Mouse (Mus musculus): Measurements from ENCODE around the gene Kank1. TPM values are rescaled to one million over a fixed set of nuclear protein-coding genes. Genes with fewer than 3 reads are reported as not detected.

The Kank1 gene
- total RNA-seq, 2 experiments from 2014 or later = 14.3 to 14.4 TPM

DNA sequence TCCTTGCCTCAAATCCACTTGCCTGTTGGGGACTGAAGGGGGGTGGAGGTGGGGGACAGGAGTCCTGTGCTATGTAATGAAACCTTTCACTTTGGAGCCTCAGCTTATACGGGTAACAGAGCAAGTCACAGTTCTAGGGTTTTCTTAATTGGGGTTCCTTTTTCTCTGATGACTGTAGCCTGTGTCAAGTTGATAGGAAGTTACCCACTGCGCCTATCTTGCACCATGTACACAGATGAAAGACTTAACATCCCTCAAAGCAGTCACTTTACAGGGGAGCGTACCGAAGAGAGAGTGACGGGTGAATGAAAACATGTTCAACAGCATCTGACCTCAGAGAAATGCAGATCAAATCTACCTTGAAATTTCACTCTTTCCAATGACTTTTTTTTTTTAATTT is 109.2 kb downstream of the Kank1 start:
- no peak for DNase-seq
- intact Hi-C loops (cut with DNase I; ENCODE audit: low total_unique reads) = no loop called here

DNA sequence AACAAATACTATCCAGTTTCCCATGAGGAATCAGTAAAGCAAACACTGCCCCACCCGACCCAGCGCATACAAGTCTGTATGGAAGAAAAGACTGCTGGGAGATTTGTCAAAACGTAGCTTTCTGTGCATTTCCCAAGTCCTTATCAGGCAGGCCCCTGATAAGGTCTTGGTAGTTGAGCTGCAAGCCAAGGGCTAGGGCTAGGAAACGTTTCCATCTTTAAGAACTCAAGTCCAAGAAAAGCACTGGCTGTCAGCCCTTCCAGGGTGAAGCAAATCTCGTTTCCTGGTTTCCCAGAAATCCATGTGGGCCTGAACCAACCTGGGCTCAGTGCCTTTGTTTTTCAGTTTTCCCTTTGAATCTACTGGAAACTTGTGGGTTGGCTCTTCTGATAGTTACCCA is 110.7 kb downstream of the Kank1 start:
- intact Hi-C loops (cut with DNase I; ENCODE audit: low total_unique reads) = no loop called here
- DNase-seq = no peak

DNA sequence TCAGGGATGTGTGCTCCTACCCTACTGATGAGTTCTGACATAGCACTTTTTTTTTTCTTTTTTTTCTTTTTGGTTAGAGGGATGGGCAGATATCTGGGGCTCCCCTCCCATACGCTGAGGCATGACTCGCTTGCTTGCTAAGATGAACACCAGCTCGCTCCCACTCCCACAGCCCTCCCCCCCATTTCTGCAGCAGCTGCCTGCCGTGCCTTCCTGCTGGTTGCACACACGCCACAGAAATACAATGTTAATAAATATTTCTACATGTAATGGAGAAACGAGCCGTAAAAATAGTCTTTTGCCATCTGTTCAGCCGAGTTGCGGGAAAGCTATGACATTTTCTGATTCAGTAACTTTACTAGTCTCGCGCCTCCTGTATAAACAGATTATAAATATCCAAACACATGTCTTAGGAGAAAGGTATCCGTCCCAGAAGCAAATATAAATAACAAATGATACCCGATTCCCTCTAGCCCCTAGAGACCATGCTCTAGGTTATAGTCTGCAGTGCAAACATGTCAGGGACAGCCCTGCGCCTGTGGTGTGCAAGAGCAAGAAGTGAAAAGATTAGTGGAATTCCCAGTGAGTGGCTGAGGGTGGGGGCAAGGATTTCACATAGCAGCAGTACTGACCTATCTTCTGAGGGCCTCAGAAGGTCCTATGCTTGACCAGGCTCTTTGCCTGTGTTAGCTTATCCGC is 114.6 kb downstream of the Kank1 start:
- no peak for DNase-seq
- intact Hi-C loops (cut with DNase I; ENCODE audit: low total_unique reads) = no loop called here

DNA sequence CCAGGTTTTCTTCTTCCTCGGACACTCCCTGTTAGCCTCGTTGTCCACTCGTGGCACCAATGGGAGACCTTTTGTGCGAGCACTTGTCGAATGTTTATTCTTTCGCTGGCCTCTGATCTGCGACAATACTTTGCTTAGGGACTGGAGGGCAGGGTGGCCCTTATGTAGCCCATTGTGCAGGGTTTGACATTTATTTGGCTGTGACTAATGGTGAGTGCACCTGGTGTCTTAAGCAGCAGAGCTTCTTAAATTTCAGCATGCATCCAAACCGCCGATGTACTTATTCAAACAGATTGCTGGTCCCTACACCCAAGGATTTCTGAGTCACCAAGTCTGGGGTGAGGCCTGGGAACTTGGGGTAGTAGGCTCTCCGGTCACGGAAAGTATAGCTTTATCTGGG is 120.3 kb downstream of the Kank1 start:
- no peak for DNase-seq
- intact Hi-C loops (cut with DNase I; ENCODE audit: low total_unique reads) = no loop called here

DNA sequence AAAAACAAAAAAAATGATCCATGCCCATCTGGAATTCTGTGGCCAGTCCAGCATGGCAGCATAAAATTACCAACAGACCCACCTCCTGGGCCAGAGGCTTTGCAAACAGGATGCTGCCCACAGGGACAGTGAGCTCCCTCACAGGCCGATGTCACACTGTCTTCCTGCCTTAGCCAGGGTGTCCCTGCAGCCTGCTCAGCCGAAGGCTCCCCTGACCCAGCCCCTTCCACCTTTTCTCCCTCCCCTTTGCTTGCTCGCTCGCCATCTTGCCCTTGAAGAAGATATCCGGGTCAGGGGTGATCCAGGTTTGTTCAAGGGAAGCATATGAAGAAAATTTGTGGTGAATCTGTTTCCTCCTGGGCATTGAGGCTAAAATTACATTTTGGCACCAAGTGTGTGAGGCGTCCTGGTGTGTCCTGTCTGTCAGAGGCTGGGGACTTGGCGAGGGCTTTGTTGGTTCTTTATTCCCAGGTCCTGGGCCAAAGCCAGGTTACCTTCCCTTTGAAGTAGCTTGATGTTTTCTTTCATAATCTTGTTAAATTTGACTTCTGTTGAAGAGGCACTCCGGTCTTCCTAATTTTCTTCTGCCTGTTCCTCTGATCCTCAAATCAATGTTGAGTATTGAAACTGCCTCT is 121.8 kb downstream of the Kank1 start:
- intact Hi-C loops (cut with DNase I; ENCODE audit: low total_unique reads) = no loop called here
- no peak for DNase-seq

DNA sequence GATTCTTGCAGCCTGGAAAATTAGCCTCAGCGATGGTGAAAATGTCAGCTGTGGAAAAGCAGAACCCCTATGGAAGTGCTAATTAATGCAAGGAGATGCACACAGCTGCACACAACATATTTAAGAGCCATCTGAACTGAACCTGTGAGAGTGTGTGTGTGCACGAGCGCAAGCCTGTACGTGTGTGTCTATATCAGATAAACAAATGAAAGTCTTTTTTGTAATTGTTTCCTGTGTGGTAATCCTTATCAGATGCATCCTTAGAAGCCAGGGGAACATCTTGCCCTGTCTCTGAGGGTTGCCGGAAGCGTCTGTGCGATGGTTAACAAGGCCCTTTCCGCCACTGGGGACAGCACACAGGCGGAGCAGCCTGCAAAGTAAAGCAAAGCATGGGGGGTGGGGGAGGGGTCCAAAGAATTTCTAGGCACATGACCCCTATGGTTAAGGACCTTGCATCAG is 123.8 kb downstream of the Kank1 start:
- no peak for DNase-seq
- intact Hi-C loops (cut with DNase I; ENCODE audit: low total_unique reads) = no loop called here

DNA sequence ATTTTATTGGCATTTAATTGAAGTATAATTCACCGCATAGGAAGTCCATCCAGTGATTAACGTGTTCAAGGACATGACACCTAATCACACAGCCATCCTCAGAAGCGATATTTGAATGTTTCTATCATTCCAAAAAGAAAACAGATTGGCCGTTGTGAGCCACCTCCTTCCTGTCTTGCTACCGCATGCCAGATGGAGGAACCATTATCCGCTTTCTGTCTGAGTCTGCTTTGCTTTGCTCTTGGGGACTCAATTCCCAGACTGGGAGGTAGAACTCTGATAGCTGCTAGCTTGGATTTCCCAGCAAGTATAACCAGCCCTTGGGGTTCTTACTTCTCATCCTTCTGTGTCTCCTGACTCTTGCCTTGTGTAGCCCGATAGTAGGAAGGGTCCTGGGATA is 125.2 kb downstream of the Kank1 start:
- DNase-seq = no peak
- intact Hi-C loops (cut with DNase I; ENCODE audit: low total_unique reads) = no loop called here

DNA sequence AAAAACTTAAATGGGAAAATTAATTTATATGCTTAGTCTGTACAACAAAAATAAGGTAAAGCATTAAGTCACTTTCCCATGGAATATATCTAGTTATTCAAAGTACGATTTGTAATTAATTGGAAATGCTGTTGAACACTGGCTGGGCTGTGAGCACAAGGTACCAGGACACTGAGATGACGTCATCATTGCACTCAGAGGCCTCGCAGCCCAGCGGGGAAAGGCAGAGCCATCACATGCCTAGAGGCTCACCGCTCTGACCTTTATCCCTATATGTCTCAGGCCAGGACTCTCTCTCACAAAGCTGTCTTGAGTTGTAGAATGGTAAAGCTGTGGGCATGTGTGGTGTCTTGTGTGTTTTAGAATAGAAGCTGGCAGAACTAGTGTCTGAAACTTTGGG is 128.9 kb downstream of the Kank1 start:
- no peak for DNase-seq
- intact Hi-C loops (cut with DNase I; ENCODE audit: low total_unique reads) = no loop called here

DNA sequence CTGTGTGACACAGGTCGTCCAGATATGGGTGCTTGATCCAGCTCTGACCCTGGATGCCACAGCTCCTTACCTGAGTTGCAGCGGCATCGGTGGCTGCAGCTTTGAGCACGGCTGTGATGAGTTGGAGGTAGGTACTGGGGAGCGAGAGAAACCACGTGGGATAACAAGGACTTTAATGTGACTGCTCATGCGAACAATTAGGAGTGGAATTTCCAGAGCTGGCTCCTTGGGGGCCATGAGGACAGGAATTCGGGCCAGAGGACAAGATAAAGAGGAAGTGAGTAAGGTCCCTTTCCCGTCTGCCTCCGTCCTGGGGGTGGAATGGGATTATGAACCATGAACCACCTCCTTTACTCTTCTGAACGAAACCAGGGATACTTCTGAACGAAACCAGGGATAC is 129.8 kb downstream of the Kank1 start:
- no peak for DNase-seq
- intact Hi-C loops (cut with DNase I; ENCODE audit: low total_unique reads) = no loop called here

DNA sequence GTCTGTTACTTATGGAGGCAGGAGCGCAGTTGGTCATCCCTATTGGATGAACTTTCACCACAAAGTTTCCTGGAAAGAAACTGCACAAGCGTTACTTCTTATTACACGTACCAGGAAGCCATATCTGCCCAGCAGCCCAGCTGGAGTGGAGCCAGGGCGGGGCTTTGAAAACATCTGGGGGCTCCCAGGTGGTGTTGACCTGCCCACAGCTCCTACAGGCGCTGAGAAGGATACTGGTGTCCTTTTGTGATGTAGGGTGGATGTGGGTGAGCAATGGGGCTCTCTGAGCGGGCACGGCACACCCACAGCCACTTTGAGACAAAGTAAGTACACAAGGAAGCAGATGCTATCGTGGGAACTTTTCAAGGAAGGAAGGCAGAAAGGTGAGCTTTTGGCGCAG is 133.7 kb downstream of the Kank1 start:
- DNase-seq = no peak
- intact Hi-C loops (cut with DNase I; ENCODE audit: low total_unique reads) = no loop called here

DNA sequence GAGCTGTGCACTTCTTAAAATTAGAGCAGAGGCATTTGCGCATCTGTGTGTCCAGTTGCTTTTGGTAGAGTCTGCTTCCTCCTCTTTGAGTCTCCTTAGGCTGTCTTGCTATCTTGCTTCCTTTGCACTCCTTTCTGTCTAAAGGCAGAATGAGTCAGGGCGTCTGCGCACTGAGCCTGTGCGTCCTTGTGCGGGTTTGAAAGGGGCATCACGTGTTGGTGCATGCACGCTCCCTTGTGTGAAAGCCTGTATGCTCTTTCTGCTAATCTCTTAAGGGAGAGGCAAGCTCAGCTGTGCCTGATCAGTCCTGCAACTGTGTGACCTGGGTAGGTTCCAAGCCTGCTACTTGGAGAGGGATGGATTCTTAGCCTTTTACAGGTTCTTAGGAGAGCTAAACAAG is 136.0 kb downstream of the Kank1 start:
- intact Hi-C loops (cut with DNase I; ENCODE audit: low total_unique reads) = no loop called here

DNA sequence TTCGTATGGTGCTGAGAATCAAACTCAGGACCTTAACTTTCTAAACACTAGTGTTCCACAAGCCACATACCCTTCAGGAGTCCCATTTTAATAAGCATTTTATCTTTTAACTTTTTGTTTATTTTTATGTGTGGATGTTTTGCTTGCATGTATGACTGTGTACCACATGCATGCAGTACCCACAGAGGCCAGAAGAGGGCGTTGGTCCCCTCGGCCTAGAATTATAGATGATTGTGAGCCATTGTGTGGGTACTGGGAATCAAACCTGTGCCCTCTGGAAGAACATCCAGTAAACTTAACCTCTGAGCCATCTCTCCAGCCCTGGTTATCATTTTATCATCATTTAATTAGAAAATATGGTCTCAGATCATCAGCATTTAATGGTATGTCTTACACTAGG is 136.8 kb downstream of the Kank1 start:
- no peak for DNase-seq
- intact Hi-C loops (cut with DNase I; ENCODE audit: low total_unique reads) = no loop called here

More for the DNA sequence above, 136.0 kb downstream of the Kank1 start:
- DNase-seq = no peak

DNA sequence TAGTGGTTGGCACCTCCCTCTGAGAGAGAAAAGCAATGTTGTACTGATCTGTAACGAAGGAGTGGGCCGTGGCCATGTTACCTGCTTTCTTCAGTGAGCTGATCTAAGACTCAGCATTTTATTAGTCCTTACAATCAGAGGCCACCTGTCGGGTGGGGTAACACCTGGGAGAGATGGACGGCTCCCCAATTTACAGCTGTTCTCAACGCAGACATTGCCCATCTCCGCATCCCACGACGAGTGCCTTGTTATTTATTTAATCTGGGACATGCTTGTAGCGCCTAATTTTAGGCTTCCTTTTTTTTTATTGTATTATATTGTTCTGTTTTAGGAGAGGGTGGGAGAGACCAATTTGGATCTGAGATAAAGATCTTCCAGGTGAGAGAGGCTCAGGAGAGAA is 137.4 kb downstream of the Kank1 start:
- intact Hi-C loops (cut with DNase I; ENCODE audit: low total_unique reads) = no loop called here

DNA sequence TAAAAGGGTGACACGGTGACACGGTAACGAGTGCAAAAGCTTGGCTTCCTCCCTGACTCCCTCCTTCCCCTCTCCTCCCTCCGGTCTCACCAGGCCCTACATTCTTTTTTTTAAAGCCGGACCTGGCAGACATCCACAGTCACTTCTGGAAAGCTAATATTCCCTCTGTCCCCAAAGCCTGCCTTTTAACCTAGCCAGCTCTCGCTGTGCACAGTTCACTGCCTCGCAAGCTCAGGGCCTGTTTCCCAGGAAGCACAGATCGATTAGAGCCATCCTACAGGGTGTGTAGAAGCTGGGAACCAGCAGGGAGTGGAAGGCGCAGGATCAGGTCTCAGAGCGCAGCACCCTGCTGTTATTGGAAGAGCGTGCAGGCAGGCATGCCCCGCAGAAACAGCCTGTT is 138.2 kb downstream of the Kank1 start:
- DNase-seq = peak; percentile 70
- intact Hi-C loops (cut with DNase I; ENCODE audit: low total_unique reads) = no loop called here

More for the DNA sequence above, 137.4 kb downstream of the Kank1 start:
- DNase-seq = no peak

DNA sequence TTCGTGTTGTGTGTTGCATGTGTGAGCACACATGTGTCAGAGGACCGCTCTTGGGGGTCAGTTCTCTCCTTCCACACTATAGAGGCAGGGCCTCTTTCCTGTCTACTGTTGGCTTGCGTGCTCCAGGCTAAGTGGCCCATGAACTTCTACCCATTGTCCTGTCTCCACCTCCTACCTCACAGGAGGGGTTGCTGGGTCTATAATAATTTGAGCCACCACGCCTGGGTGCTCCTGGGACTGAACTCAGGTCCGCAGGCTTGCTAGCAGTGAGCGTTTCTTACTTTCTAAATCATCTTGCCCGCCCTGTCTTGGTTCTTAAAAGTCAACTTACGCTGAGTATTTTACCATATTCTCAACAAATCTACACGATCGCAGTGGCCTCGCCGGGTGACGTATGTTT is 140.1 kb downstream of the Kank1 start:
- intact Hi-C loops (cut with DNase I; ENCODE audit: low total_unique reads) = no loop called here
- DNase-seq = no peak

DNA sequence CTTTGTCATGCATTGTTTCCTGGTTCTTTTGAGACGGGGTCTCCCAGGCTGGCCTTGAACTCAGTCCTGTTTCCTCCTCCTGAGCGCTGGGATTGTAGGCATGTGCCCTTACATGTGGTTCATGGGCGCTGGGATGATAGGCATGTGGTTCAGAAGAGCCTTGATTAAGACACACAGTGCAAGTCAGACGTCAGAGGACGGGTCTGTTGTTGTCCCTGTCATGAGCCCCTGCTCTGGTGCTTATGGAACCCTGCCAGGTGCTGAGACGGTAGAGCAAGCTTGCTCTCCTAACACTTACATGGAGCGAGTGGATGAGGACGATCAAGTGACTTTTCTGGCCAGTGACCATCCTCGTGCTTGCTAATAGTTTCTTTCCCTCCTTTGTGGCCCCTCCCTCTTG is 143.9 kb downstream of the Kank1 start:
- DNase-seq = no peak
- intact Hi-C loops (cut with DNase I; ENCODE audit: low total_unique reads) = no loop called here

DNA sequence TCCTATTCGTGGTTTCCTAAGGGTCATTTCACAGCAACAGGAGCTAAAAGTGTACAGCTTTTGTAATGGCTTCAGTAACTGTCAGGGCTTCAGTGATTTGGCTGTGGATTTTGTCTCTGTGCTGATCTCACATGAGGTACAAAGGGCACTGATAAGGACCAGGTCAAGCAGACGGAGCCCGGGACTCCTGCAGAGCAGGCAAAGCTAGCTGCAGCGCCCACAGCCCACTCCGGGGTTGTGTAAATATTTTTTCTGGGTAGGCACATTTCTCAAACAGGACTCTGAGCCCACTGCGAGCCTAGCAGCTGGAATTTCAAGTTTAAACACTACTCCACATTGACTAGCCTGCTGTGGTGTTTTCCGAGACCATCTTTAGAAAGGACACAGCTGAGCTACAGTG is 145.2 kb downstream of the Kank1 start:
- DNase-seq = no peak
- intact Hi-C loops (cut with DNase I; ENCODE audit: low total_unique reads) = no loop called here

DNA sequence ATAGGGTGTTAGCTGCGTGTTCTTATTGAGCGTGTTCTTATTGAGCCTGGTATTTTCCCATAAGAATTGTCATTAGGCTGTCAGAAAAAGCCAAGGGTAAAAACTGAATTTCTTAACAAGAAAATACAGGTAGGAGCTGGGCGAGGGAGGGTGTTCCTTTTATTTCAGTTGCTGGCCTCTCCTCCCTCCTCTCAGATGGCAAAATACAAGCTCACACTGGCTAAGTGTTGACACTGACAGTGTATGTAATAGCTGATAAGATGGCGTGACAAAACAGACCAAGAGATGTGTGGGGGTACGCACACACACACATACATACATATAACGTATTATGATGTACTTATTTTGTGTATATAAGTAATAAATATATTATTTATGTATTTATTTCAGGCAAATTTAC is 145.7 kb downstream of the Kank1 start:
- intact Hi-C loops (cut with DNase I; ENCODE audit: low total_unique reads) = no loop called here
- no peak for DNase-seq

DNA sequence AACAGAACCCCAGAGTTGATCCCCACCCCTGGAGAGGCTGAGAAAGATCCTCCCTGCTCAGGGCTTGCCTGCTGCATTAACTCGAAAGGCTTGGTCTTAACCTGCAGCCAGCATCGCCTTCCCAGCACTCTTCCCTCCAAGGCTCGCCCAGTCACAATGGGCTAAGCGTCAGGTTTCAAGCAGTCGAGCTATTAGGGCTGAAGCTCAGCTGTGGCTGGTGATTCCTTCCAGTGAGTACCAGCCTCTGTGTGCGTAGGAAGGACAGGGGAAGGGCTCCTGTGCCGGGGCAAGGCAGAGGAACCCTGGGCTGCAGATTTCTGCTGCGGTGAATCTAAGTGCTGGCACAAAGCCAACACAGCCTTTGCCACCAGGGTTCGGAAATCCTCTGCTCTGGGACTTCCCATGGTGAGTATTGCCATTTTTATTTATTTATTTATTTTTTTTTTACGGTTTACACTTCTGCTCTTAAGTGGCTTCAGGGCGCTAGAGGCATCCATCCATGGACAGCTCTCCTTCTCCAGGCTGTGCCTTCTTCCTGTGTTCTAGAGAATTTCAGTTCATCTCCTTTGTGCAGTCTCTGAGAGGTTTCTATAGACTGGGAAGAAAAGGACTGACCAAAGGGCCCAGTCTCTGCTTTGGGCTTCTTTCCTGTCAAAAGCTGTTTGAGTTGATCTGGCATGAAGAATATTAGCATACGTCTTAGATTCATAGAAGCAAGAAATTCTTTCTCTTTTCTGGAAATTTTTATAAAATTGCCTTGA is 146.8 kb downstream of the Kank1 start:
- intact Hi-C loops (cut with DNase I; ENCODE audit: low total_unique reads) = no loop called here
- peak; percentile 38 for DNase-seq

DNA sequence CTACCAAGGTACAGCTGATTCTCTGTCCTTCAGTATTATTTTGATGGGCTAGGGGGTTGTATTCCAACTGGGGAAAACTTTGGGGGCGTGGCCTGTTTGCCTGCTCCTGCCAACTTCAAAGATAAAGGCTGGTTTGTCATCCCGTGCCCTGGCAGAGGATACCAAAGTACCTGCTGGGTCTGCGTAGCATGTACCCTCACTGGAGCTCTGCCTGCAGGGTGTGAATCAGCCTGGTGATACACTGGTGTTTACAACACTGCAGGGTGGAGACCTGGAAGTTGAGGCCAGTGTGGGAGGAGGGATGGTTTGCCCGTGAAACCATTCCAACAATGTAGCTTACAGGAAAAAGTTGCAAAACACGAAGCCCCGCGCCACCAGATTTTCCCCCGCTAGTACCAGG is 149.2 kb downstream of the Kank1 start:
- no peak for DNase-seq
- intact Hi-C loops (cut with DNase I; ENCODE audit: low total_unique reads) = no loop called here

Data from gastrocnemius, postnatal 14 days (tissue).